26 mouse cellular contexts compared by ENCODE assay signal in genomic region chr19:49739483-49740175, GRCm38 (mm10).
DNase-seq lines count a peak whose midpoint lies in the region; ATAC-seq lines count a peak whose summit lies in the region.
"Had no signal": no experiment of that assay in that cellular context is flagged by ENCODE, and none has a peak within 500 bp of the region (broad histone marks: within the 10 kb centered on the region; RNA-seq: fewer than 3 reads in every experiment).

No protein-coding gene starts in this region.

- no peak for DNase-seq in hindbrain, embryonic 10.5 days (ENCODE audit: low spot score)
- peak; percentile 9 for DNase-seq in MN1 (ENCODE audit: low spot score)
- peak; percentile 23 for DNase-seq in forebrain, embryonic 14.5 days (ENCODE audit: low spot score)
- DNase-seq in cerebellum, postnatal 14 days: no peak
- DNase-seq in B cell, adult 2 months: no peak
- DNase-seq: adrenal gland, adult 8-10 months; cerebellum, adult 8-10 months; gastrocnemius, postnatal 36 days; kidney, adult 18-20 months; kidney, postnatal 4 days; layer of hippocampus, adult 9-11 months; lung, adult 18-20 months; lung, postnatal 10 days; right cerebral cortex, adult 18-20 months; right cerebral cortex, postnatal 4 days; thymus, postnatal 25 days had no signal

- no peaks in the 10 kb centered on the region for H3K9me3 ChIP-seq in hindbrain, embryonic 12.5 days (replicated peaks)
- H3K9me3 ChIP-seq in hindbrain, embryonic 10.5 days: no peaks in the 10 kb centered on the region
- H3K9me3 ChIP-seq in forebrain, embryonic 14.5 days (replicated peaks; ENCODE audit: control insufficient read depth, low read length): no peaks in the 10 kb centered on the region
- H3K9me3 ChIP-seq in midbrain, embryonic 15.5 days: no peaks in the 10 kb centered on the region
- H3K9me3 ChIP-seq: embryonic facial prominence, embryonic 15.5 days; limb, embryonic 13.5 days; liver, embryonic 12.5 days; neural tube, embryonic 12.5 days had no signal

- no peak overlapping the region for H3K4me2 ChIP-seq in hindbrain, embryonic 12.5 days (replicated peaks)
- no peak overlapping the region for H3K4me2 ChIP-seq in forebrain, embryonic 14.5 days (ENCODE audit: low read length)
- peak overlapping the region; percentile 4; the same call in 1 of the 2 replicates for H3K4me2 ChIP-seq in midbrain, embryonic 15.5 days
- H3K4me2 ChIP-seq: embryonic facial prominence, embryonic 15.5 days; limb, embryonic 13.5 days; liver, embryonic 12.5 days; neural tube, embryonic 12.5 days had no signal

- H3K9ac ChIP-seq in hindbrain, embryonic 12.5 days: no peak overlapping the region
- no peak overlapping the region for H3K9ac ChIP-seq in forebrain, embryonic 14.5 days (ENCODE audit: low read length)
- H3K9ac ChIP-seq in midbrain, embryonic 15.5 days: no peak overlapping the region
- H3K9ac ChIP-seq: embryonic facial prominence, embryonic 15.5 days; limb, embryonic 13.5 days; liver, embryonic 12.5 days; neural tube, embryonic 12.5 days had no signal

- peak overlapping the region; percentile 52 for H3K27ac ChIP-seq in hindbrain, embryonic 12.5 days
- no peak overlapping the region for H3K27ac ChIP-seq in hindbrain, embryonic 10.5 days
- no peak overlapping the region for H3K27ac ChIP-seq in forebrain, embryonic 14.5 days (ENCODE audit: low read depth, low read length)
- H3K27ac ChIP-seq in midbrain, embryonic 15.5 days: 0 out of 2 replicates have a peak overlapping the region, but pooled peaks have one; percentile 28
- H3K27ac ChIP-seq: embryonic facial prominence, embryonic 15.5 days; limb, embryonic 13.5 days; liver, embryonic 12.5 days; neural tube, embryonic 12.5 days had no signal

- no peak overlapping the region for H3K4me3 ChIP-seq in hindbrain, embryonic 12.5 days
- H3K4me3 ChIP-seq in hindbrain, embryonic 10.5 days: no peak overlapping the region
- H3K4me3 ChIP-seq in forebrain, embryonic 14.5 days (ENCODE audit: low read depth, low read length): no peak overlapping the region
- H3K4me3 ChIP-seq in midbrain, embryonic 15.5 days: no peak overlapping the region
- H3K4me3 ChIP-seq: embryonic facial prominence, embryonic 15.5 days; limb, embryonic 13.5 days; liver, embryonic 12.5 days; neural tube, embryonic 12.5 days had no signal

- H3K4me1 ChIP-seq in hindbrain, embryonic 12.5 days: peaks cover 7% of the 10 kb centered on the region; the same call in 1 of the 2 replicates
- 0 out of 2 replicates have a peak, but pooled peaks cover 6% of the 10 kb centered on the region for H3K4me1 ChIP-seq in hindbrain, embryonic 10.5 days (replicated peaks)
- no peaks in the 10 kb centered on the region for H3K4me1 ChIP-seq in forebrain, embryonic 14.5 days (ENCODE audit: control insufficient read depth, insufficient read depth, low read length)
- H3K4me1 ChIP-seq in midbrain, embryonic 15.5 days: peaks cover 14% of the 10 kb centered on the region
- H3K4me1 ChIP-seq: embryonic facial prominence, embryonic 15.5 days; limb, embryonic 13.5 days; liver, embryonic 12.5 days had no signal

- no peak; the same call in 1 of the 2 replicates for ATAC-seq in hindbrain, embryonic 12.5 days (ENCODE audit: low FRiP score)
- 0 out of 2 replicates have a peak, but pooled peaks have one; percentile 46 for ATAC-seq in forebrain, embryonic 14.5 days
- ATAC-seq in midbrain, embryonic 15.5 days (replicated peaks): peak; percentile 54; the same call in 1 of the 2 replicates
- no peak for ATAC-seq in granulocyte monocyte progenitor cell, adult 5-6 weeks (replicated peaks; ENCODE audit: poor library complexity, severe bottlenecking)
- ATAC-seq: inflammation-experienced regulatory T-cells, adult 6 months; liver, embryonic 12.5 days had no signal

- H3K36me3 ChIP-seq in hindbrain, embryonic 12.5 days: no peaks in the 10 kb centered on the region
- H3K36me3 ChIP-seq in hindbrain, embryonic 10.5 days: no peaks in the 10 kb centered on the region
- H3K36me3 ChIP-seq in forebrain, embryonic 14.5 days (ENCODE audit: control insufficient read depth, insufficient read depth, low read length): no peaks in the 10 kb centered on the region
- H3K36me3 ChIP-seq in midbrain, embryonic 15.5 days (replicated peaks): no peaks in the 10 kb centered on the region
- H3K36me3 ChIP-seq: embryonic facial prominence, embryonic 15.5 days; G1E; limb, embryonic 13.5 days; liver, embryonic 12.5 days; neural tube, embryonic 12.5 days had no signal

- 46% methylated on average over 13 of the region's 13 CpGs for WGBS in hindbrain, embryonic 12.5 days
- WGBS in hindbrain, embryonic 10.5 days: 67% methylated on average over 13 of the region's 13 CpGs
- WGBS in forebrain, embryonic 14.5 days: 28% methylated on average over 13 of the region's 13 CpGs
- 24% methylated on average over 13 of the region's 13 CpGs for WGBS in midbrain, embryonic 15.5 days

- no peaks in the 10 kb centered on the region for H3K27me3 ChIP-seq in hindbrain, embryonic 12.5 days
- no peaks in the 10 kb centered on the region for H3K27me3 ChIP-seq in hindbrain, embryonic 10.5 days (ENCODE audit: insufficient read depth, poor library complexity, severe bottlenecking)
- no peaks in the 10 kb centered on the region for H3K27me3 ChIP-seq in forebrain, embryonic 14.5 days (replicated peaks; ENCODE audit: control insufficient read depth, insufficient read depth, low read length)
- H3K27me3 ChIP-seq in midbrain, embryonic 15.5 days (replicated peaks): no peaks in the 10 kb centered on the region
- H3K27me3 ChIP-seq: CH12.LX; embryonic facial prominence, embryonic 15.5 days; limb, embryonic 13.5 days; liver, embryonic 12.5 days; neural tube, embryonic 12.5 days had no signal

Comparison
In these comparisons a context has a peak if more than half of its experiments do, and no peak if none do; other contexts are left out.
1. H3K27ac ChIP-seq: peak in hindbrain, embryonic 12.5 days (single experiment) and midbrain, embryonic 15.5 days (single experiment); none in hindbrain, embryonic 10.5 days (single experiment) and forebrain, embryonic 14.5 days (single experiment).
2. ATAC-seq: peak in forebrain, embryonic 14.5 days (single experiment) and midbrain, embryonic 15.5 days (single experiment); none in hindbrain, embryonic 12.5 days (single experiment) and granulocyte monocyte progenitor cell, adult 5-6 weeks (single experiment).
3. DNase-seq: peak in MN1 (single experiment) and forebrain, embryonic 14.5 days (single experiment); none in hindbrain, embryonic 10.5 days (single experiment), cerebellum, postnatal 14 days (0 of 2) and B cell, adult 2 months (0 of 2).